Mouse (Mus musculus): Measurements from ENCODE around the gene Olfr859. TPM values are rescaled to one million over a fixed set of nuclear protein-coding genes. Genes with fewer than 3 reads are reported as not detected.

Gene Olfr859
- polyA plus RNA-seq (2012) = not detected in 2 replicates

DNA sequence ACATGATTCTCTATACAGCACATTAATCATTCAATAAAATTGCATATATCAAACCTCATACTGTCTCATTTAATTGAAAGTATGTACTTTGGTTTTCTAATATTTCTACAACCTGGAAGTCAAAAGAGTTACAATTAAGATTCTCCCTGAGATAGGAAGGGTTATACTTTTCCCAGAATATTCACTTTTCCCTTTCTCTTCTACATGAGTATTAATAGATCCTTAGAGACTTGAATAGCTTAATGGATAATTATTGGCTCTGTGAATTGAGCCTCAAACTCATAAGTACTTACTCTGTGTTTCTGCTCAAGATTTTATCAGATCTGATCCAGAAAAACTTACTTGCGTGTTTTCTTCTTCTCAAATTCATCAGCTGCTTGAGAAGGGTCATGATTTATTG is at the start of gene Olfr859:
TSS of gene Olfr859 (plus strand) at position 301 of the 400 bp plus-strand sequence.

DNA sequence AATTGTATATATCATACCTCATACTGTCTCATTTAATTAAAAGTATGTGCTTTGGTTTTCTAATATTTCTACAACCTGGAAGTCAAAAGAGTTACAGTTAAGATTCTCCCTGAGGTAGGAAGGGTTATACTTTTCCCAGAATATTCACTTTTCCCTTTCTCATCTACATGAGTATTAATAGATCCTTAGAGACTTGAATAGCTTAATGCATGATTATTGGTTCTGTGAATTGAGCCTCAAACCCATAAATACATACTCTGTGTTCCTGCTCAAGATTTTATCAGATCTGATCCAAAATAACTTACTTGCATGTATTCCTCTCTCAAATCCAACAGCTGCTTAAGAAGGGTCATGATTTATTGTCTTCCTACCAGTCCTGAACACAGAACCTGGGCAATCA is 24.7 kb upstream of the Olfr859 start, which contains the start of gene Olfr58:
TSS of gene Olfr58 (plus strand) at position 301 of the 400 bp plus-strand sequence.

DNA sequence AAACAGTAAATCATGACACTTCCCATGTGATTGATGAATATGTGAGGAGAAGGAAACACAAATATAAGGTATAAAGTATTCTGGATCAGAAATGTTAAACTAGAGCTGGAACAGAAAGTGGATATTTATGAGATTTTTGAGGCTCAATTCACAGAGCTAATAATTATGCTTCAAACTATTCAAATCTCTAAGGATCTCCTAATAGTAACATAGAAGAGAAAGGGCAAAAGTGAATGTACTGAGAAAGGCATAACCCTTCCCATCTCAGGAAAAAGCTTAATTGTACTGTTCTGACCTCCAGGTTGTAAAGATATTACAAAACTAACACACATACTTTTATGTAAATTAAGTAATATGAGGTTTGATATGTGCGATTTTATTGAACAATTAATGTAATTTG is 44.9 kb downstream of the Olfr859 start, which contains the start of gene Olfr860:
TSS of gene Olfr860 (minus strand) at position 101 of the 400 bp plus-strand sequence.

Other genes starting within 250 kb of the Olfr859 start
- not detected in 2 replicates for gene Olfr854, start 237.5 kb upstream of the Olfr859 start, polyA plus RNA-seq (2012)
- not detected in 2 replicates for gene Olfr855, start 222.3 kb upstream of the Olfr859 start, polyA plus RNA-seq (2012)
- 0.64 and 0.76 TPM in 2 replicates for gene Zfp317, start 182.8 kb upstream of the Olfr859 start, polyA plus RNA-seq (2012)
- not detected in 2 replicates for gene Olfr857, start 95.5 kb upstream of the Olfr859 start, polyA plus RNA-seq (2012)
- not detected in 2 replicates for gene Olfr58, start 24.6 kb upstream of the Olfr859 start, polyA plus RNA-seq (2012)
- gene Olfr860, start 44.8 kb downstream of the Olfr859 start, polyA plus RNA-seq (2012) = not detected in 2 replicates
- not detected in 2 replicates for gene Olfr862, start 83.1 kb downstream of the Olfr859 start, polyA plus RNA-seq (2012)
- gene Olfr77, start 112.0 kb downstream of the Olfr859 start, polyA plus RNA-seq (2012) = 0.04 TPM in 2 replicates
- gene Olfr866, start 223.1 kb downstream of the Olfr859 start, polyA plus RNA-seq (2012) = not detected in 2 replicates

All from megakaryocyte-erythroid progenitor cell, adult 5 weeks (primary cell).